Mouse (Mus musculus): Measurements from ENCODE around the gene Ky.

DNA sequence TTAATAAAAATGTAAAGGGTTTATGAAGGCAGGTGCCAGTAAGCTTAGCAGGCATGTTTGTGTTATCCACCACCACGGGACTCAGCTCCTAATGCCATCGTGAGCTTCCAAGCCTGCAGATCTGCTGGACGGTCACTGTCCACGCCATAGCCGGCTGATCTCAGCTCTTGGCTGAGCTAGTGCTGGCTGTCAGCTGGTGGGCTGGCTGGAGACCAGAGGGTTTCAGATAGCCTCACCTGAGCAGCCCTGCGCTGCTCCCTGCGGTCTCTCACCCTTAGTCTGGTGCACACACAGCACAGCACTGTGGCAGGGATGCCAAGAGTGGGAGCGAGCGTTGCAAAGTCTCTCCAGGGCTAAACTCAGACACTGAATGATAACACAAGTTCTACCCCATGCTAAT, 12.9 kb downstream of the Ky start:
- TF ChIP-seq CTCF (IDR thresholded peaks at IDR 0.05; ENCODE audit: low read depth) = no peak
- no peak for TF ChIP-seq EP300 (optimal IDR thresholded peaks at IDR 0.05)
